Mouse (Mus musculus): ENCODE measurements at regions not wholly inside any gene's neighbourhood (a gene's known extent, or its start where the extent isn't known, plus 50 kb on each side); places are given as distances from the start of the nearest gene placed in this dataset.

GRCm38 (mm10) chr12:37047191-37047590 lies 61.1 kb upstream of the Meox2 start:
- TF ChIP-seq CTCF (IDR thresholded peaks at IDR 0.05; ENCODE audit: borderline replicate concordance, extremely low read depth, insufficient read depth, insufficient read length), result no peak
- TF ChIP-seq POLR2A (IDR thresholded peaks at IDR 0.05; ENCODE audit: borderline replicate concordance, extremely low read depth, insufficient read depth, insufficient read length, poor library complexity, severe bottlenecking), result no peak

All from brain, embryonic 14.5 days (tissue).